Mouse (Mus musculus) cerebellum, adult 18-20 months (tissue): ENCODE measurements at regions not wholly inside any gene's neighbourhood (a gene's known extent, or its start where the extent isn't known, plus 50 kb on each side); places are given as distances from the start of the nearest gene placed in this dataset.
A peak's percentile ranks its signal among the peaks of the same experiment; 100 is the strongest.

ENCODE experiments used
- DNase-seq, 2 experiments: peaks; one replicate each; pipeline ENCODE4 v3.0.0; 2021

DNA sequence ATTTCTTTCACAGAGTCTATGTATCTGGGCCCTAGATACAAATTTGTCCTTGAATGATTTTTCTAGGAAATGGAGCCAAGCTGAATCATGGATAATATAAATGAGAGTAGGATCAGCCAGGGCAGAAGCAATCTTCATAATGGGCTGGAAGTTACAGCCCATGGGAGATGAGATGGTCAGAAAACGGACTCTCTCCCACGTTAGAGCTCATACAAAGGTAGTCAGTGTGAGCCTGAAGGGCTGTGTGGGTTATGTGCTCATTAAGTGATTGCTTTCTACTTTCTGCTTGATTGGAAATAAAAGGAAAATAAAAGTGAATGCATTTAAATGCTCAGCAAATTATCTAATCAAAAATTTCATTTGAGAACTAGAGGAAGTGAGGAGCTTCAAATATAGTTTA is 2017.1 kb upstream of the Pcdh20 start:
- DNase-seq = no peak

- no peak for DNase-seq
These were observed 1976.8 kb upstream of the Pcdh20 start for GRCm38 (mm10) chr14:90447971-90448370.

- DNase-seq = peak; percentile 32 to 55
These were observed 1961.8 kb upstream of the Pcdh20 start for GRCm38 (mm10) chr14:90432874-90433543.

DNA sequence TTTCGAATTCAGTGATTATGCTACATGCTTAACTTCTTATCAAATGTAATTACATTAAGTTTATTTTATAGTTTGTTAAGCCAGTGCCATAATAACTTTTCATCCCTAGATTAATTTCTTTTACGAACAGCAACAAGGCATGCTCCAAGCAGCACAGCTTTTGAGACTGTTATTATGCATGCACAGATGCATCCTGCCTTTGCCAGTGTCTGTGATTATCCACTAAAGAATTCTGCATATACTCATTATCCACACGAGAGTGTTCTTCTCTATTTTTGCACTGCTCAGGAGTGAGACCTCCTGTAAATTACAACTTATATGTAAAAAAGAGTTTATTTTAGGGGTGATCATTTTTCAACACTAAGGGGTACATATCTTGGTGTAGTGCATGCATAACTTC is 1941.5 kb upstream of the Pcdh20 start:
- DNase-seq = no peak

GRCm38 (mm10) chr14:90406350-90406749 is 1935.2 kb upstream of the Pcdh20 start:
- no peak for DNase-seq

DNA sequence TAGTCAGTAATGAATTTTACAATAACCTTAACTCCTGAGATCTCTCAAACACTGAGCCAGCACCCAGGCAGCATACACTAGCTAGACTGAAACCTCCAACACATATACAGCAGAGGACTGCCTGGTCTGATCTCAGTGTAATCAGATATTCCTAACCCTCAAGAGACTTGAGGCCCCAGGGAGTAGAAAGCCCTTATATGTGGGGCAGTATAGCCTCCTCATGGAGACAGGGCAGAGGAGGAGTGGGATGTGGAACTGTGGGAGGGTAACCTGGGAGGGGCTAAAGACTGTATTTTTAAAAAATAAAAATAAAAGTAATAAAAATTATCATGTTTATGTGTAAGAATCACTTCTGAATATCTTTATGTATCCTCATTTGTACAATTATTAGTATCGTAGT is 1934.3 kb upstream of the Pcdh20 start:
- DNase-seq = no peak

DNA sequence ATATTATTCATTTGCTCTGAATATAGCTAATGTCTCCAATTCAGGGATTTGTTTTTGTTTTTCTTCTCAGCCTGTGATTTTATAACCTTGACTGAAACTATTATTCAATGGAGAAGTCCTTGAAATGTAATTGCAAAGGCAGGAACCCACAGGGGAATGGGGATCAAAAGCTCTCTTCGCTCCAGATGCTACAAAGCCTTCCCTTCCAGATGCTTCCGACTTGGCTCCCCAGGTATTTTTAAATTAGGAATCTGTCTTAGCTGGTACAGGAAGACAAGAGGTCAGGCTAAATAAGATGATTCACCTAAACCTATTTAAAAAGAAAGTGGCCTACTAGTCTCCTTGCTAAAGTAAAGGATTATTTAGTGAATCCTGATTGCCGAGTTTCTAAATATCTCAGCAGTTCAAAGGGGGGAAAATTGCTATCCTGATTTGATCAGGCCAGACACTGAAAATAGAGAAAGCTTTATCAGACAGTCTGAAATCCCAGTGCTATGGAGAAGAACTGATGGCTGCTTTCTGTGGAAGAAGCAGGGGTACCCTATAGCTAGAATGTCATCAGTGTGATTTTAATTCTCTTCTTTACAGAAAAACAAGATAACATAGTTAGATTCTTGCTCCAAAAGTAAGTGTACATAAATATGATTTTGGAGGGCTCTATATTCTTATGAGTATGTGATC is 1896.2 kb upstream of the Pcdh20 start:
- DNase-seq = no peak

DNA sequence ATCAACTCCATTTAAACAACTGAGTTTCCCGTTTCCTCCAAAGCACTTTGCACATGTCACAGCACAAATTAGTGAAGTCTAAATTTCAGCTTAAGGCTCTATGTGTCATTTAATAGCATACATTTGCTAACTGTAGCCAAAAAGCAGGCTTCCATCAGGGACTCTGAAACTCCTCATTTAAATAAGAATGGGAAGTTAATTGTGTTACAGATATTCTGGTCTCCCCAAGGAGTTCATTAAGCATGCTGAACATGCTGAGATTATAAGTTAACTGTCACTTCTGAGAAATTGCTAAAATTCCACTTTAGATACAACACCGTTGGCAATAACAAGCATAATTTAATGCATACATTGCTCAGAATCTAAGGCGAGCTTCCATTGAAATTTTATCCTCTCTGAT is 1863.3 kb upstream of the Pcdh20 start:
- no peak for DNase-seq

DNA sequence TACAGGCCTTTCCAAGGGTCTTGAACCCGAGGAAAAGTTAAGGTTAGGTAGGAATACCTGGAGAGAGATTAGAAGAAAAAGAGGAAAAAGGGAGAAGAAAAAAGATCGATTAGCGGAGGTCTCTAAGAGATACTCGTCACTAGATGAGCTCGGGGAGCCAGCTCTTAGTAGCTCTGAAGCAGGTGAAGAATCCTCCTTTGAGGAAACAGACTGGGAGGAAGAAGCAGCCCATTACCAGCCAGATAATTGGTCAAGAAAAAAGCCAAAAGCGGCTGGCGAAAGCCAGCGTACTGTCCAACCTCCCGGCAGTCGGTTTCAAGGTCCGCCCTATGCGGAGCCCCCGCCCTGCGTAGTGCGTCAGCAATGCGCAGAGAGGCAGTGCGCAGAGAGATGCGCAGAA is 1824.3 kb upstream of the Pcdh20 start:
- peak; percentile 5 to 6 for DNase-seq

GRCm38 (mm10) chr14:90246042-90246441 is 1774.8 kb upstream of the Pcdh20 start:
- DNase-seq = no peak

DNA sequence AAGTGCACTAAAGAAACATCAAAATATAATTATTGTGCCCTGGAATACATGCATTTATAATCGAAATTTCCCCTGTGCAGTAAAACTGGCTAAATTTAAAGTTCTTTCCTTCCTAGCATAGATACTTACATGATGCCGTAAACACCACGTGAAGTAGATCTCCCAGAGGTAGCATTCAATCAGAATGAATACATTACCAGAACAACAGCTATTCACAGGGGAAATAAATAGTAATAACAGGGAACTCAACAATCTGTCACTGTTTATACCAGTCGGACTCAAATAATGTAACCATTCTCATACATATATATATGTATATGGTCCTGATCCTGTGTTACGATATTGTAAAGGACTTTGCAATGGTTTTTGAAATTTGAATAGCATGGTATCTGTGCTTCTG is 1761.5 kb upstream of the Pcdh20 start:
- DNase-seq = no peak

DNA sequence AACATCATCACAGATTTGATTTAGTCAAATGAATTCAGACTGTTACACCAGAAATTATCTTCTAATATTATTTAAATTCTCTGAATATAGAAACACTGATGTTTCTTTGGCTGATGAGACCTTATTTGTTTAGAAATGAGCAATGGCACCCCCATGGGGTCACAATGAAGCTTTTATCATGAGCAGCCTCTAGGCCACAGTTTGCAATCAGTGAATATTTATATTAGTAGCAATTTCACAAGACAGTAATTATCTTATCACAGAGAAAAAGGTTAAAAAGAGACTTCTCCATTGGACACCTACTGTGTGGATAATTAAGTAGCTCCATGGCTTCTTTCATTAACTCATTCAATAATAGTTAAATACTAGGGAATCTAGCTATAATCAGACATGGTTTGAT is 1729.1 kb upstream of the Pcdh20 start:
- DNase-seq = no peak

- DNase-seq = no peak
These were observed 1726.6 kb upstream of the Pcdh20 start for GRCm38 (mm10) chr14:90197791-90198190.

- DNase-seq = no peak
These were observed 1701.5 kb upstream of the Pcdh20 start for GRCm38 (mm10) chr14:90172729-90173128.
